Mouse (Mus musculus) MEL (cell line): ENCODE measurements around the gene Heatr5a. TPM values are rescaled to one million over a fixed set of nuclear protein-coding genes. Genes with fewer than 3 reads are reported as not detected.

Experiments used
- DNase-seq: peaks from one replicate; pipeline ENCODE4 v3.0.0; 2011; ENCODE audit warnings: low read depth, low spot score
- H3K27ac ChIP-seq: 2 replicates; pipeline ENCODE4 v1.5.1; 2012; ENCODE audit warnings: low read depth, mild to moderate bottlenecking, control low read depth, low read length, moderate library complexity; ENCODE audit not compliant: control insufficient read depth
- H3K27me3 ChIP-seq, 2 experiments: fragments of 150-350 bp in 1 of 2; sonication (generic) in 1 of 2; 2 replicates each; pipeline ENCODE4 v1.6.1; 2012; ENCODE audit warnings: low read length in 2 of 2, mild to moderate bottlenecking in 2 of 2, improper control_type of control experiment in 1 of 2, moderate library complexity in 1 of 2; ENCODE audit not compliant: insufficient read depth in 2 of 2, control insufficient read depth in 1 of 2
- H3K36me3 ChIP-seq, 2 experiments: 2 replicates each; pipeline ENCODE4 v1.6.1; 2012 to 2014; ENCODE audit warnings: low read length in 2 of 2, improper control_type of control experiment in 1 of 2, inconsistent platforms in 1 of 2, mild to moderate bottlenecking in 1 of 2; ENCODE audit not compliant: insufficient read depth in 2 of 2, control insufficient read depth in 1 of 2
- H3K4me1 ChIP-seq, 2 experiments: fragments of 150-350 bp in 1 of 2; sonication (generic) in 1 of 2; 2 replicates each; pipeline ENCODE4 v1.6.1; 2012; ENCODE audit warnings: low read length in 2 of 2, improper control_type of control experiment in 1 of 2, mild to moderate bottlenecking in 1 of 2; ENCODE audit not compliant: insufficient read depth in 2 of 2, control insufficient read depth in 1 of 2
- H3K4me3 ChIP-seq, 2 experiments: fragments of 150-350 bp in 1 of 2; sonication (generic) in 1 of 2; 2 replicates each; pipeline ENCODE4 v1.5.1; 2012; ENCODE audit warnings: low read depth in 2 of 2, low read length in 2 of 2, mild to moderate bottlenecking in 2 of 2, moderate library complexity in 2 of 2, control low read depth in 1 of 2, improper control_type of control experiment in 1 of 2; ENCODE audit not compliant: control insufficient read depth in 1 of 2, insufficient read depth in 1 of 2
- H3K79me2 ChIP-seq: 2 replicates; pipeline ENCODE4 v1.6.1; 2012; ENCODE audit warnings: mild to moderate bottlenecking, low read length, moderate library complexity; ENCODE audit not compliant: control insufficient read depth, poor library complexity, insufficient read depth
- H3K9ac ChIP-seq: 2 replicates; pipeline ENCODE4 v1.6.1; 2012; ENCODE audit warnings: low read depth, mild to moderate bottlenecking, control low read depth, low read length, moderate library complexity; ENCODE audit not compliant: control insufficient read depth, poor library complexity, severe bottlenecking
- H3K9me3 ChIP-seq: fragments of 150-350 bp; sonication (generic); replicated peaks from 2 replicates; pipeline ENCODE4 v1.6.1; 2012; ENCODE audit warnings: mild to moderate bottlenecking, low read length, improper control_type of control experiment, moderate library complexity; ENCODE audit not compliant: insufficient read depth
- CHD1 ChIP-seq: IDR thresholded peaks from 2 replicates; pipeline ENCODE4 v1.6.1; 2012; ENCODE audit warnings: low read depth, mild to moderate bottlenecking, inconsistent platforms, low read length, improper control_type of control experiment
- E2F4 ChIP-seq: IDR thresholded peaks from 2 replicates; pipeline ENCODE4 v1.6.1; 2011; ENCODE audit warnings: low read depth, low read length, improper control_type of control experiment, borderline replicate concordance
- ELF1 ChIP-seq: IDR thresholded peaks from 2 replicates; pipeline ENCODE4 v1.6.1; 2014; ENCODE audit warnings: low read depth, mild to moderate bottlenecking, inconsistent platforms, low read length, improper control_type of control experiment, moderate library complexity
- EP300 ChIP-seq, 2 experiments: IDR thresholded peaks; 2 replicates each; pipeline ENCODE4 v1.6.1; 2011; ENCODE audit warnings: improper control_type of control experiment in 2 of 2, low read length in 2 of 2, low read depth in 1 of 2, mild to moderate bottlenecking in 1 of 2
- GABPA ChIP-seq: IDR thresholded peaks from 2 replicates; pipeline ENCODE4 v1.6.1; 2012; ENCODE audit warnings: low read depth, mild to moderate bottlenecking, inconsistent platforms, low read length, improper control_type of control experiment, moderate library complexity
- GATA1 ChIP-seq: IDR thresholded peaks from 2 replicates; pipeline ENCODE4 v1.6.1; 2011; ENCODE audit warnings: low read depth, low read length, improper control_type of control experiment
- HCFC1 ChIP-seq: IDR thresholded peaks from 2 replicates; pipeline ENCODE4 v1.6.1; 2012; ENCODE audit warnings: low read depth, mild to moderate bottlenecking, inconsistent platforms, low read length, improper control_type of control experiment, moderate library complexity
- JUND ChIP-seq: IDR thresholded peaks from 2 replicates; pipeline ENCODE4 v1.6.1; 2011; ENCODE audit warnings: low read depth, mild to moderate bottlenecking, improper control_type of control experiment, low read length
- MXI1 ChIP-seq: IDR thresholded peaks from 2 replicates; pipeline ENCODE4 v1.6.1; 2011; ENCODE audit warnings: mild to moderate bottlenecking, low read depth, low read length, improper control_type of control experiment
- MYB ChIP-seq: IDR thresholded peaks from 2 replicates; pipeline ENCODE4 v1.6.1; 2011; ENCODE audit warnings: mild to moderate bottlenecking, low read depth, low read length, improper control_type of control experiment
- NELFE ChIP-seq: IDR thresholded peaks from 2 replicates; pipeline ENCODE4 v1.6.1; 2011; ENCODE audit warnings: low read depth, low read length, improper control_type of control experiment
- POLR2A ChIP-seq, 2 experiments: IDR thresholded peaks; 2 replicates each; pipeline ENCODE4 v1.6.1; 2011 to 2012; ENCODE audit warnings: low read length in 2 of 2, mild to moderate bottlenecking in 2 of 2, control low read depth in 1 of 2, improper control_type of control experiment in 1 of 2, low read depth in 1 of 2, moderate library complexity in 1 of 2; ENCODE audit not compliant: control insufficient read depth in 1 of 2, insufficient read depth in 1 of 2, poor library complexity in 1 of 2
- POLR2AphosphoS2 ChIP-seq: IDR thresholded peaks from 2 replicates; pipeline ENCODE4 v1.6.1; 2011; ENCODE audit warnings: low read length, improper control_type of control experiment
- POLR2AphosphoS5 ChIP-seq: IDR thresholded peaks from 2 replicates; pipeline ENCODE4 v1.6.1; 2012; ENCODE audit warnings: low read depth, borderline replicate concordance, mild to moderate bottlenecking, inconsistent platforms, low read length, moderate library complexity, mixed read lengths
- RCOR1 ChIP-seq: IDR thresholded peaks from 2 replicates; pipeline ENCODE4 v1.6.1; 2012; ENCODE audit warnings: low read depth, mild to moderate bottlenecking, inconsistent platforms, low read length, improper control_type of control experiment
- SIN3A ChIP-seq: IDR thresholded peaks from 2 replicates; pipeline ENCODE4 v1.6.1; 2012; ENCODE audit warnings: low read length, improper control_type of control experiment, inconsistent platforms
- TAL1 ChIP-seq: IDR thresholded peaks from 2 replicates; pipeline ENCODE4 v1.6.1; 2012; ENCODE audit warnings: mild to moderate bottlenecking, inconsistent platforms, low read length, moderate library complexity, mixed read lengths
- TBP ChIP-seq: IDR thresholded peaks from 2 replicates; pipeline ENCODE4 v1.8.0; 2011; ENCODE audit warnings: low read depth, low read length, improper control_type of control experiment
- TCF12 ChIP-seq: IDR thresholded peaks from 2 replicates; pipeline ENCODE4 v1.6.1; 2014; ENCODE audit warnings: low read depth, mild to moderate bottlenecking, inconsistent platforms, low read length, improper control_type of control experiment, moderate library complexity
- USF1 ChIP-seq: IDR thresholded peaks from 2 replicates; pipeline ENCODE4 v1.6.1; 2014; ENCODE audit warnings: low read depth, mild to moderate bottlenecking, inconsistent platforms, low read length, improper control_type of control experiment, moderate library complexity
- ZMIZ1 ChIP-seq: IDR thresholded peaks from 2 replicates; pipeline ENCODE4 v1.6.1; 2012; ENCODE audit warnings: low read depth, mild to moderate bottlenecking, inconsistent platforms, low read length, improper control_type of control experiment, moderate library complexity
- ZNF384 ChIP-seq: IDR thresholded peaks from 2 replicates; pipeline ENCODE4 v1.6.1; 2012; ENCODE audit warnings: low read depth, mild to moderate bottlenecking, inconsistent platforms, low read length, improper control_type of control experiment
- polyA plus RNA-seq, 2 experiments: library from polyadenylated mRNA; stranded (reverse) in 1 of 2; unstranded in 1 of 2; fragments of >175 nt in 1 of 2; fragments of >200 nt in 1 of 2; gene quantifications; 2 replicates each; pipeline versions ENCODE4 v1.2.1 to v1.2.4; 2012; ENCODE audit warnings: low replicate concordance in 2 of 2, low read depth in 1 of 2; ENCODE audit not compliant: insufficient read length in 2 of 2, insufficient read depth in 1 of 2, missing spikeins in 1 of 2
- total RNA-seq: library from RNA; depleted of rRNA; stranded (reverse); fragments of 300-350 nt; gene quantifications from 2 replicates; pipeline ENCODE4 v1.2.3, GENCODE M21; 2012

Gene Heatr5a
- total and polyA plus RNA-seq, 3 experiments: 41.2 to 70.5 (median 70.4) TPM

GRCm38 (mm10) chr12:51917191-51917590 lies 53.9 kb downstream of the Heatr5a start:
- H3K27me3 ChIP-seq: no peaks in the 10 kb centered on the region

GRCm38 (mm10) chr12:51914903-51915670 lies 56.0 kb downstream of the Heatr5a start:
- H3K79me2 ChIP-seq: no peaks in the 10 kb centered on the region
- TF ChIP-seq HCFC1 (no peak), ZNF384 (no peak)
- TF ChIP-seq, all 39 proteins: peak for 0
- H3K9me3 ChIP-seq: no peaks in the 10 kb centered on the region
- H3K4me1 ChIP-seq: no peaks in the 10 kb centered on the region
- no peaks in the 10 kb centered on the region for H3K27me3 ChIP-seq
- H3K4me3 ChIP-seq: no peak overlapping the region
- no peak overlapping the region for H3K27ac ChIP-seq
- peaks cover 0 to 24% of the 10 kb centered on the region in 2 experiments; a peak in 2 of 4 replicates for H3K36me3 ChIP-seq
- no peak overlapping the region for H3K9ac ChIP-seq
- no peak for DNase-seq

More at GRCm38 (mm10) chr12:51917191-51917590, 53.9 kb downstream of the Heatr5a start:
- no peak overlapping the region for H3K4me3 ChIP-seq
- peaks cover 0 to 29% of the 10 kb centered on the region in 2 experiments; a peak in 2 of 4 replicates for H3K36me3 ChIP-seq
- H3K9ac ChIP-seq: no peak overlapping the region
- no peaks in the 10 kb centered on the region for H3K79me2 ChIP-seq
- no peak for DNase-seq
- no peak overlapping the region for H3K27ac ChIP-seq
- H3K9me3 ChIP-seq: no peaks in the 10 kb centered on the region
- no peak for TF ChIP-seq MYB
- TF ChIP-seq GABPA: no peak
- TF ChIP-seq USF1: no peak
- no peak for TF ChIP-seq ZMIZ1
- TF ChIP-seq ELF1: no peak
- no peak for TF ChIP-seq E2F4
- no peak for TF ChIP-seq JUND
- TF ChIP-seq GATA1: no peak
- no peak for TF ChIP-seq POLR2A (IDR thresholded peaks at IDR 0.05; ENCODE audit: control insufficient read depth in 1 of 2, insufficient read depth in 1 of 2, low read depth in 1 of 2, low read length in 2 of 2, poor library complexity in 1 of 2)
- no peak for TF ChIP-seq CHD1
- TF ChIP-seq NELFE: no peak
- no peak for TF ChIP-seq EP300 (IDR thresholded peaks at IDR 0.05; ENCODE audit: low read depth in 1 of 2, low read length in 2 of 2)
- TF ChIP-seq RCOR1: no peak
- TF ChIP-seq TCF12: no peak
- no peak for TF ChIP-seq POLR2AphosphoS2
- TF ChIP-seq POLR2AphosphoS5: no peak
- no peak for TF ChIP-seq TAL1
- no peak for TF ChIP-seq MXI1
- no peak for TF ChIP-seq SIN3A
- no peak for TF ChIP-seq TBP
- no peaks in the 10 kb centered on the region for H3K4me1 ChIP-seq
